Mouse (Mus musculus) cerebellum, adult 2 months (tissue): ENCODE data around the gene Slc19a3. TPM values are rescaled to one million over a fixed set of nuclear protein-coding genes. Genes with fewer than 3 reads are reported as not detected.
"Not testable (repeated sequence)": the region's sequence is repeated elsewhere in the genome, so short reads cannot be mapped to it uniquely, and the experiment has no call there.

Source experiments
- DNase-seq, 2 experiments: peaks; one replicate each; pipeline ENCODE4 v3.0.0; 2021
- H3K27ac ChIP-seq: fragments of 200-500 bp; 2 replicates; pipeline ENCODE4 v1.5.1; 2012; ENCODE audit warnings: low read length, control low read depth, inconsistent platforms; ENCODE audit not compliant: insufficient read depth
- H3K27me3 ChIP-seq: fragments of 200-500 bp; 2 replicates; pipeline ENCODE4 v1.6.1; 2012; ENCODE audit warnings: inconsistent platforms, mild to moderate bottlenecking, low read length, moderate library complexity; ENCODE audit not compliant: control insufficient read depth, insufficient read depth
- H3K4me1 ChIP-seq: fragments of 200-500 bp; 2 replicates; pipeline ENCODE4 v1.6.1; 2011; ENCODE audit warnings: low read length; ENCODE audit not compliant: control insufficient read depth, insufficient read depth
- H3K4me3 ChIP-seq: fragments of 200-500 bp; replicated peaks from 2 replicates; pipeline ENCODE3; 2011; ENCODE audit warnings: mild to moderate bottlenecking, low read depth, low read length, control low read depth; ENCODE audit not compliant: insufficient read depth
- CTCF ChIP-seq: fragments of 200-500 bp; IDR thresholded peaks from 2 replicates; pipeline ENCODE4 v1.5.1; 2011; ENCODE audit warnings: low read depth, mild to moderate bottlenecking, control low read depth, low read length, moderate library complexity, borderline replicate concordance; ENCODE audit not compliant: insufficient read depth
- POLR2A ChIP-seq: fragments of 200-500 bp; IDR thresholded peaks from 2 replicates; pipeline ENCODE4 v1.6.1; 2011; ENCODE audit warnings: low read length, control low read depth, borderline replicate concordance; ENCODE audit not compliant: insufficient read depth
- WGBS: fragments of 180-500 bp; shearing (Covaris S2); methylation state at CpG from one replicate; pipeline ENCODE4 v1.1.7; 2018; 5-methylcytosine and 5-hydroxymethylcytosine counted together
- polyA plus RNA-seq: library from polyadenylated mRNA; depleted of rRNA; stranded (reverse); fragments of >200 nt; gene quantifications from 2 replicates; pipeline ENCODE4 v1.2.3, GENCODE M21; 2012

Slc19a3 gene
- polyA plus RNA-seq, 1 experiment = 3.5 TPM

- Histone ChIP-seq H3K27ac (no peak overlapping the region), H3K27me3 (no peaks in the 10 kb centered on the region), H3K4me1 (no peaks in the 10 kb centered on the region), H3K4me3 (no peak overlapping the region)
- DNase-seq = no peak
- 92% methylated on average over 6 of the region's 6 CpGs for WGBS
- TF ChIP-seq POLR2A (no peak), CTCF (no peak)
These were observed 5.7 kb downstream of the Slc19a3 start for GRCm38 (mm10) chr1:83032508-83032907.

DNA sequence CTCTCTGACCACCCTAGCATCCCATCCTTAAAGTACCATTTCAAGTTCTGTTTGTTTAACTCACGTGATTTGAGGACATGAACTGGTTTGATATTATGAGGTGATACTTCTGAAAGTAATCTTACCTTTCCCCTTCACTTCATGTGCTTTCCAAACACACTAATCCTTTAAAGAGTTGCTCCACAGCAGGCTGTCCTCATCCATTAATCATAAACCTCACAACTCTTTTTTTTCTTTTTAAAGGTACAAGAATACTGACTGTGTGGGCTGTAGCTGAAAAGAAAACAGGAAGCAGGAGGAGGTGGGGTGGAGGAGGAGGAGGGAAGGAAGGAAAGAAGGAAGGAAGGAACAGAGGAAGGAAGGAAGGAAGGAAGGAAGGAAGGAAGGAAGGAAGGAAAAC is 6.3 kb downstream of the Slc19a3 start:
- no peaks in the 10 kb centered on the region for H3K27me3 ChIP-seq
- 60% methylated on average over 1 of the region's 1 CpGs for WGBS
- no peak overlapping the region for H3K27ac ChIP-seq
- TF ChIP-seq CTCF (no peak), POLR2A (no peak)
- no peak for DNase-seq
- no peaks in the 10 kb centered on the region for H3K4me1 ChIP-seq
- H3K4me3 ChIP-seq = no peak overlapping the region

DNA sequence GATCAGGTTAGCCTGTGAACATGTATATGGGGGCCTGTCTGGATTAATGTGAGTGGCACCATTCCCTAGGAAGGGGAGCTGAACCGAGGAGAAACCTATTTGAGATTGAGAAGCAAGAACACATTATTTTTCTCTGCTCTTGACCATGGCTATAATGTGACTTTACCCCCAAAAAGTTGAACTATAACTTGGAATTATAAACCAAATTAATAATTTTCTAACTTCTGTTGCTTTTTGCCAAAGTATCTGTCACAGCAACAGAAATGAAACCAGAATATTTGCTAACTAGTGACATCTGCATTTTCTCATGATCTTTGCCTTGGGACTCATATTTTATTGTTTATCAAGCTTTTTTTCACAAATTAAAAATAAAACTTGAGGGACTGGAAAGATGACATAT is 21.7 kb downstream of the Slc19a3 start:
- 67% methylated on average over 1 of the region's 1 CpGs for WGBS
- Histone ChIP-seq H3K27ac (no peak overlapping the region), H3K27me3 (no peaks in the 10 kb centered on the region), H3K4me3 (no peak overlapping the region), H3K4me1 (no peaks in the 10 kb centered on the region)
- DNase-seq = no peak
- TF ChIP-seq CTCF = no peak
- TF ChIP-seq POLR2A = no peak

DNA sequence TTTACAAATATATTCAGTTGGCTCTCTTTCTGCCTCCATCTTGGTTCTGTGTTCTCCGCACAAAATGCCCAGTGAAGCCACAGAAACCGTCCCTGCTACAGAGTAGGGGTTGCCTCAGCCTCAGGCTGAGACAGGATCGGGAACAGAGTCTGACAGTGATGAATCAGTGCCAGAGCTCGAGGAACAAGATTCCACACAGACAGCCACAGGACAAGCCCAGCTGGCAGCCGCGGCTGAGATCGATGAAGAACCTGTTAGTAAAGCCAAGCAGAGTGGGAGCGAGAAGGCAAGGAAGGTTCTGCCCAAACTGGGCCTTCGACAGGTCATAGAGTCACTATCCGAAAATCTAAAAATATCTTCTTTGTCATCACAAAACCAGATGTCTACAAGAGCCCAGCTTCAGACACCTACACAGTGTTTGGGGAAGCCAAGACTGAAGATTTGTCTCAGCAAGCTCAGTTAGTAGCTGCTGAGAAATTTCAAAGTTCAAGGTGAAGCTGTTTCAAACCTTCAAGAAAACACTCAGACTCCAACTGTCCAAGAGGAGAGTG is 22.8 kb downstream of the Slc19a3 start:
- Histone ChIP-seq H3K4me3 (no peak overlapping the region), H3K4me1 (no peaks in the 10 kb centered on the region), H3K27ac (no peak overlapping the region), H3K27me3 (no peaks in the 10 kb centered on the region)
- 65% methylated on average over 10 of the region's 10 CpGs for WGBS
- TF ChIP-seq POLR2A = no peak
- TF ChIP-seq CTCF = no peak
- no peak for DNase-seq

- Histone ChIP-seq H3K27me3 (no peaks in the 10 kb centered on the region), H3K27ac (no peak overlapping the region), H3K4me1 (no peaks in the 10 kb centered on the region), H3K4me3 (no peak overlapping the region)
- 94% methylated on average over 3 of the region's 3 CpGs for WGBS
- no peak for TF ChIP-seq CTCF
- no peak for TF ChIP-seq POLR2A
- DNase-seq = no peak
These were observed 23.8 kb downstream of the Slc19a3 start for GRCm38 (mm10) chr1:83014477-83014876.

DNA sequence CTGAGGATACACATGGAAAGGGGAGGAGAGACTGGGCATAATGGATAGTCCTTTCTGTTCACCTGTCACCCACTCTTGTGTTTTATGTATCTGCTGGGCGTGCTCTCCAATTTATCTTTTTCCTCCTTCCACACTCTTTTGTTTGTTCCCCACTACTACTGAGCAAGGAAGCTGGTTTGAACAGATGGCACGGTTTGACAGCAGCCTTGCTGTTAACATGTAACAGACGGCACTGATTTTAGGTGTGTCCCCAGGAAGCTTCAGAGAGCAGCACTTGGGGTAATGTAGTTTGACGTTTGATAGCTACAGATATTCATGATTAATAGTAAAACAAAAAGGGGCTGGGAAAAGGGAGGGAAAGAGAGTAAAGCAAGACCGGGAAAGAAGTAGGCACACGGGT is 30.8 kb downstream of the Slc19a3 start:
- H3K27ac ChIP-seq = no peak overlapping the region
- DNase-seq = no peak
- WGBS = 52% methylated on average over 6 of the region's 6 CpGs
- no peaks in the 10 kb centered on the region for H3K4me1 ChIP-seq
- TF ChIP-seq POLR2A (no peak), CTCF (no peak)
- H3K4me3 ChIP-seq = no peak overlapping the region
- no peaks in the 10 kb centered on the region for H3K27me3 ChIP-seq

GRCm38 (mm10) chr1:83006218-83007179 is 31.7 kb downstream of the Slc19a3 start:
- TF ChIP-seq CTCF (no peak), POLR2A (no peak)
- no peaks in the 10 kb centered on the region for H3K27me3 ChIP-seq
- H3K4me1 ChIP-seq = no peaks in the 10 kb centered on the region
- no peak overlapping the region for H3K27ac ChIP-seq
- 82% methylated on average over 8 of the region's 8 CpGs for WGBS
- no peak overlapping the region for H3K4me3 ChIP-seq
- DNase-seq = no peak

GRCm38 (mm10) chr1:83000306-83000705 is 37.9 kb downstream of the Slc19a3 start, which contains the start of gene Gm47959:
Gene Gm47959 (plus strand): TSS chr1:83000548.
- DNase-seq, H3K4me1 ChIP-seq, H3K27me3 ChIP-seq, H3K4me3 ChIP-seq, H3K27ac ChIP-seq: not testable (repeated sequence)
- WGBS = 95% methylated on average over 9 of the region's 9 CpGs
